Mouse (Mus musculus): ENCODE measurements around the gene Spata9. TPM values are rescaled to one million over a fixed set of nuclear protein-coding genes. Genes with fewer than 3 reads are reported as not detected.

Spata9 gene
- polyA plus RNA-seq, 1 experiment = 0.12 TPM

DNA sequence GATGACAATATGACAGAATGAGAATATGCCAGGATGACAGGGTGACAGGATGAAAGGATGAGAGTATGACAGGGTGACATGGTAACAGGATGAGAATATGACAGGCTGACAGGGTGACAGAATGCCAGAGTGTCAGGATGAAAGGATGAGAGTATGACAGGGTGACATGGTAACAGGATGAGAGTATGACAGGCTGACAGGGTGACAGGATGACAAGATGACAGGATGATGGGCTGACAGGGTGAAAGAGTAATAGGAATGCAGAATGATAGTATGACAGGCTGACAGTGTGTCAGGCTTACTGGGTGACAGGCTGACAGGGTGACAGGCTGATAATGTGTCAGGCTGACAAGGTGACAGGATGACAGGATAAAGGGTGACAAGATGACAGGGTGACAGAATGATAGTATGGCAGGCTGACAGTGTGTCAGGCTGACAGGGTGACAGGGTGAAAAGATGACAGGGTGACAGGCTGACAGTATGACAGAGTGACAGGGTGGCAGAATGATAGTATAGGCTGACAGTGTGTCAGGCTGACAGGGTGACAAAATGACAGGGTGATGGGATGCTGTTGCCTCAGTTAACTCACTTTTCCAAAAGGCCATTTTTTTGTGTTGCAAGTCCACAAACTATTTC is 11.5 kb upstream of the Spata9 start:
- H3K27me3 ChIP-seq (ENCODE audit: control insufficient read depth, insufficient read depth, insufficient read length) = no peaks in the 10 kb centered on the region
- H3K79me2 ChIP-seq (ENCODE audit: control insufficient read depth, insufficient read depth) = no peaks in the 10 kb centered on the region
- no peaks in the 10 kb centered on the region for H3K36me3 ChIP-seq (ENCODE audit: control insufficient read depth, insufficient read depth)
- TF ChIP-seq SRF (IDR thresholded peaks at IDR 0.05; ENCODE audit: control insufficient read depth, insufficient read length, low read depth) (no peak), MYOD1 (IDR thresholded peaks at IDR 0.05; ENCODE audit: control insufficient read depth in 1 of 3, insufficient read length in 2 of 3, low read depth in 2 of 3) (no peak), MAX (IDR thresholded peaks at IDR 0.05; ENCODE audit: low read depth) (no peak), E2F4 (IDR thresholded peaks at IDR 0.05; ENCODE audit: insufficient read depth) (no peak), REST (IDR thresholded peaks at IDR 0.05; ENCODE audit: insufficient read depth, insufficient read length) (no peak), CEBPB (IDR thresholded peaks at IDR 0.05; ENCODE audit: insufficient read depth, poor library complexity, severe bottlenecking) (no peak), POLR2A (IDR thresholded peaks at IDR 0.05; ENCODE audit: insufficient read length, low read depth) (no peak), TCF12 (IDR thresholded peaks at IDR 0.05; ENCODE audit: insufficient read depth, poor library complexity, severe bottlenecking) (no peak), USF1 (IDR thresholded peaks at IDR 0.05; ENCODE audit: low read depth) (no peak), POLR2AphosphoS2 (IDR thresholded peaks at IDR 0.05; ENCODE audit: insufficient read length, low read depth) (no peak), TCF3 (IDR thresholded peaks at IDR 0.05; ENCODE audit: insufficient read length, low read depth) (no peak), MYOG (IDR thresholded peaks at IDR 0.05; ENCODE audit: control insufficient read depth in 1 of 3, insufficient read depth in 1 of 3, insufficient read length in 2 of 3, low read depth in 2 of 3) (no peak)
- no peak overlapping the region for H3K4me2 ChIP-seq (ENCODE audit: low read depth)
- no peak overlapping the region for H3ac ChIP-seq (ENCODE audit: control insufficient read depth, insufficient read length)
- H3K4me3 ChIP-seq = no peak overlapping the region

DNA sequence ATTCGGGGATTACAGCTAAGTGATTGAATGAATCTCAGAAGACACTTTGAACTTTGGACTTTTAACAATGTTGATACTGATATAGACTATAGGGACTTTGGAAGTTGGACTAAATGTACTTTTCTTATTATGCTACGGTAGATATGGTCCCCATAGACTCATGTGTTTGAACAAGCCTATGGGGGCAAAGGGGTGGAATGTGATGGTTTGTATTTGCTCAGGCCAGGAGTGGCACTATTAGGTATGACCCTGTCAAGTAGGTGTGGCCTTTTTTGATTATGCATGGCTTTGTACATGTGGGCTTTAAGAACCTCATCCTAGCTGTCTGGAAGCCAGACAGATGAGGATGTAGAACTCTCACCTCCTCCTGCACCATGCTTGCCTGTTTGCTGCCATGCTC is 7.5 kb downstream of the Spata9 start:
- no peaks in the 10 kb centered on the region for H3K79me2 ChIP-seq (ENCODE audit: control insufficient read depth, insufficient read depth)
- TF ChIP-seq CEBPB (IDR thresholded peaks at IDR 0.05; ENCODE audit: insufficient read depth, poor library complexity, severe bottlenecking) (no peak), TCF12 (IDR thresholded peaks at IDR 0.05; ENCODE audit: insufficient read depth, poor library complexity, severe bottlenecking) (no peak), REST (IDR thresholded peaks at IDR 0.05; ENCODE audit: insufficient read depth, insufficient read length) (no peak), POLR2A (IDR thresholded peaks at IDR 0.05; ENCODE audit: insufficient read length, low read depth) (no peak), SRF (IDR thresholded peaks at IDR 0.05; ENCODE audit: control insufficient read depth, insufficient read length, low read depth) (no peak), MAX (IDR thresholded peaks at IDR 0.05; ENCODE audit: low read depth) (no peak), MYOG (IDR thresholded peaks at IDR 0.05; ENCODE audit: control insufficient read depth in 1 of 3, insufficient read depth in 1 of 3, insufficient read length in 2 of 3, low read depth in 2 of 3) (no peak), E2F4 (IDR thresholded peaks at IDR 0.05; ENCODE audit: insufficient read depth) (no peak), MYOD1 (IDR thresholded peaks at IDR 0.05; ENCODE audit: control insufficient read depth in 1 of 3, insufficient read length in 2 of 3, low read depth in 2 of 3) (no peak), TCF3 (IDR thresholded peaks at IDR 0.05; ENCODE audit: insufficient read length, low read depth) (no peak), POLR2AphosphoS2 (IDR thresholded peaks at IDR 0.05; ENCODE audit: insufficient read length, low read depth) (no peak), USF1 (IDR thresholded peaks at IDR 0.05; ENCODE audit: low read depth) (no peak)
- H3K4me3 ChIP-seq = no peak overlapping the region
- H3ac ChIP-seq (ENCODE audit: control insufficient read depth, insufficient read length) = no peak overlapping the region
- H3K36me3 ChIP-seq (ENCODE audit: control insufficient read depth, insufficient read depth) = no peaks in the 10 kb centered on the region
- H3K27me3 ChIP-seq (ENCODE audit: control insufficient read depth, insufficient read depth, insufficient read length) = no peaks in the 10 kb centered on the region
- H3K4me2 ChIP-seq (ENCODE audit: low read depth) = no peak overlapping the region

- no peaks in the 10 kb centered on the region for H3K36me3 ChIP-seq (ENCODE audit: control insufficient read depth, insufficient read depth)
- TF ChIP-seq TCF3 (IDR thresholded peaks at IDR 0.05; ENCODE audit: insufficient read length, low read depth) (no peak), REST (IDR thresholded peaks at IDR 0.05; ENCODE audit: insufficient read depth, insufficient read length) (no peak), USF1 (IDR thresholded peaks at IDR 0.05; ENCODE audit: low read depth) (no peak), POLR2A (IDR thresholded peaks at IDR 0.05; ENCODE audit: insufficient read length, low read depth) (no peak), MYOG (IDR thresholded peaks at IDR 0.05; ENCODE audit: control insufficient read depth in 1 of 3, insufficient read depth in 1 of 3, insufficient read length in 2 of 3, low read depth in 2 of 3) (no peak), MYOD1 (IDR thresholded peaks at IDR 0.05; ENCODE audit: control insufficient read depth in 1 of 3, insufficient read length in 2 of 3, low read depth in 2 of 3) (no peak), E2F4 (IDR thresholded peaks at IDR 0.05; ENCODE audit: insufficient read depth) (no peak), SRF (IDR thresholded peaks at IDR 0.05; ENCODE audit: control insufficient read depth, insufficient read length, low read depth) (no peak), POLR2AphosphoS2 (IDR thresholded peaks at IDR 0.05; ENCODE audit: insufficient read length, low read depth) (no peak), TCF12 (IDR thresholded peaks at IDR 0.05; ENCODE audit: insufficient read depth, poor library complexity, severe bottlenecking) (no peak), MAX (IDR thresholded peaks at IDR 0.05; ENCODE audit: low read depth) (no peak)
- H3K27me3 ChIP-seq (ENCODE audit: control insufficient read depth, insufficient read depth, insufficient read length) = no peaks in the 10 kb centered on the region
- no peaks in the 10 kb centered on the region for H3K79me2 ChIP-seq (ENCODE audit: control insufficient read depth, insufficient read depth)
- H3K4me3 ChIP-seq = no peak overlapping the region
- H3K4me2 ChIP-seq (ENCODE audit: low read depth) = no peak overlapping the region
- H3ac ChIP-seq (ENCODE audit: control insufficient read depth, insufficient read length) = no peak overlapping the region
Measured at GRCm38 (mm10) chr13:75975629-75976028, 8.7 kb downstream of the Spata9 start.

GRCm38 (mm10) chr13:75976218-75976617 is 9.3 kb downstream of the Spata9 start:
- H3K4me3 ChIP-seq = no peak overlapping the region
- no peaks in the 10 kb centered on the region for H3K79me2 ChIP-seq (ENCODE audit: control insufficient read depth, insufficient read depth)
- TF ChIP-seq POLR2AphosphoS2 (IDR thresholded peaks at IDR 0.05; ENCODE audit: insufficient read length, low read depth) (no peak), TCF3 (IDR thresholded peaks at IDR 0.05; ENCODE audit: insufficient read length, low read depth) (no peak), MYOG (IDR thresholded peaks at IDR 0.05; ENCODE audit: control insufficient read depth in 1 of 3, insufficient read depth in 1 of 3, insufficient read length in 2 of 3, low read depth in 2 of 3) (no peak), MAX (IDR thresholded peaks at IDR 0.05; ENCODE audit: low read depth) (no peak), MYOD1 (IDR thresholded peaks at IDR 0.05; ENCODE audit: control insufficient read depth in 1 of 3, insufficient read length in 2 of 3, low read depth in 2 of 3) (no peak), POLR2A (IDR thresholded peaks at IDR 0.05; ENCODE audit: insufficient read length, low read depth) (no peak), USF1 (IDR thresholded peaks at IDR 0.05; ENCODE audit: low read depth) (no peak), SRF (IDR thresholded peaks at IDR 0.05; ENCODE audit: control insufficient read depth, insufficient read length, low read depth) (no peak), CEBPB (IDR thresholded peaks at IDR 0.05; ENCODE audit: insufficient read depth, poor library complexity, severe bottlenecking) (no peak), REST (IDR thresholded peaks at IDR 0.05; ENCODE audit: insufficient read depth, insufficient read length) (no peak), TCF12 (IDR thresholded peaks at IDR 0.05; ENCODE audit: insufficient read depth, poor library complexity, severe bottlenecking) (no peak), E2F4 (IDR thresholded peaks at IDR 0.05; ENCODE audit: insufficient read depth) (no peak)
- H3K4me2 ChIP-seq (ENCODE audit: low read depth) = no peak overlapping the region
- no peaks in the 10 kb centered on the region for H3K36me3 ChIP-seq (ENCODE audit: control insufficient read depth, insufficient read depth)
- no peak overlapping the region for H3ac ChIP-seq (ENCODE audit: control insufficient read depth, insufficient read length)
- H3K27me3 ChIP-seq (ENCODE audit: control insufficient read depth, insufficient read depth, insufficient read length) = no peaks in the 10 kb centered on the region

Data from myocyte (in vitro differentiated cells).